Comparison of ENCODE assay signal across 9 mouse cellular contexts in genomic region chr17:31541460-31541831, GRCm38 (mm10). TPM values are rescaled to one million over a fixed set of nuclear protein-coding genes. Genes with fewer than 3 reads are reported as not detected.
DNase-seq lines count a peak whose midpoint lies in the region; ATAC-seq and TF ChIP-seq lines count a peak whose summit lies in the region.
"Had no signal": no experiment of that assay in that cellular context is flagged by ENCODE, and none has a peak within 500 bp of the region (broad histone marks: within the 10 kb centered on the region; RNA-seq: fewer than 3 reads in every experiment).

No protein-coding gene starts in this region.

- H3K9ac ChIP-seq in forebrain, embryonic 12.5 days = no peak overlapping the region
- H3K9ac ChIP-seq in forebrain, embryonic 11.5 days (ENCODE audit: low read length) = no peak overlapping the region

- peaks cover 18% of the 10 kb centered on the region for H3K4me1 ChIP-seq in forebrain, embryonic 12.5 days
- H3K4me1 ChIP-seq in forebrain, embryonic 11.5 days (replicated peaks; ENCODE audit: control insufficient read depth, insufficient read depth, low read length) = no peaks in the 10 kb centered on the region; the same call in 1 of the 2 replicates

- DNase-seq in forebrain, embryonic 11.5 days (ENCODE audit: low spot score) = no peak
- DNase-seq in NIH3T3 (ENCODE audit: low read depth) = peak; percentile 74
- DNase-seq in gastrocnemius, adult 2 months = peak; percentile 62
- DNase-seq in kidney, postnatal 4 days = peak; percentile 43 to 54
- DNase-seq in ovary, postnatal 10 days (ENCODE audit: low spot score) = no peak
- DNase-seq in left cerebral cortex, adult 2 months (ENCODE audit: extremely low spot score in 1 of 2, low spot score in 2 of 2) = no peak
- DNase-seq: cerebellum, postnatal 36 days had no signal

- 39% methylated on average over 6 of the region's 6 CpGs for WGBS in forebrain, embryonic 12.5 days
- WGBS in forebrain, embryonic 11.5 days = 59% methylated on average over 6 of the region's 6 CpGs

- H3K4me3 ChIP-seq in forebrain, embryonic 12.5 days (replicated peaks) = no peak overlapping the region
- H3K4me3 ChIP-seq in forebrain, embryonic 11.5 days (ENCODE audit: low read depth, low read length) = no peak overlapping the region
- H3K4me3 ChIP-seq in gastrocnemius, adult 2 months = no peak overlapping the region
- no peak overlapping the region for H3K4me3 ChIP-seq in left cerebral cortex, adult 2 months

- H3K27ac ChIP-seq in forebrain, embryonic 12.5 days = peak overlapping the region; percentile 56; the same call in 1 of the 2 replicates
- no peak overlapping the region for H3K27ac ChIP-seq in forebrain, embryonic 11.5 days (ENCODE audit: low read depth, low read length)
- peak overlapping the region; percentile 51 for H3K27ac ChIP-seq in gastrocnemius, adult 2 months
- no peak overlapping the region for H3K27ac ChIP-seq in left cerebral cortex, adult 2 months

- H3K9me3 ChIP-seq in forebrain, embryonic 12.5 days = 0 out of 2 replicates have a peak, but pooled peaks cover 1% of the 10 kb centered on the region
- H3K9me3 ChIP-seq in forebrain, embryonic 11.5 days (ENCODE audit: control insufficient read depth, low read length) = no peaks in the 10 kb centered on the region

- no peak for ATAC-seq in forebrain, embryonic 12.5 days (ENCODE audit: low FRiP score)
- no peak for ATAC-seq in forebrain, embryonic 11.5 days (replicated peaks; ENCODE audit: low FRiP score)
- no peak for ATAC-seq in megakaryocyte-erythroid progenitor cell, adult 5-6 weeks (replicated peaks; ENCODE audit: low FRiP score, low TSS enrichment, poor library complexity, severe bottlenecking)

- H3K36me3 ChIP-seq in forebrain, embryonic 12.5 days (replicated peaks) = no peaks in the 10 kb centered on the region
- H3K36me3 ChIP-seq in forebrain, embryonic 11.5 days (ENCODE audit: control insufficient read depth, insufficient read depth, low read length) = no peaks in the 10 kb centered on the region

- no peak overlapping the region for H3K4me2 ChIP-seq in forebrain, embryonic 12.5 days
- H3K4me2 ChIP-seq in forebrain, embryonic 11.5 days (ENCODE audit: low read depth, low read length, severe bottlenecking) = no peak overlapping the region

- no peaks in the 10 kb centered on the region for H3K27me3 ChIP-seq in forebrain, embryonic 12.5 days
- no peaks in the 10 kb centered on the region for H3K27me3 ChIP-seq in forebrain, embryonic 11.5 days (ENCODE audit: control insufficient read depth, insufficient read depth, low read length)

- TF ChIP-seq CTCF in gastrocnemius, adult 2 months (IDR thresholded peaks at IDR 0.05) = no peak
- no peak for TF ChIP-seq CTCF in left cerebral cortex, adult 2 months (IDR thresholded peaks at IDR 0.05)

- intact Hi-C loops in gastrocnemius, adult 2 months (cut with DNase I) = no loop called here
- intact Hi-C loops in left cerebral cortex, adult 2 months (cut with DNase I) = no loop called here

RNA-seq across cellular contexts. Expression of gene Ndufv3, which starts 21.5 kb away (rescaled TPM):
- 248 TPM in 2 replicates for polyA plus RNA-seq in forebrain, embryonic 12.5 days (2016; fragmentation: Nextera tagmentation; extraction: Ambion mirVana)
- 225 and 246 TPM in 2 replicates for polyA plus RNA-seq in forebrain, embryonic 11.5 days (2014; fragmentation: Nextera tagmentation; extraction: Ambion mirVana)
- 100 to 1,000 TPM; 451 to 524 TPM for total RNA-seq in gastrocnemius, adult 2 months (2021)
- 142 and 209 TPM in 2 replicates for total RNA-seq in megakaryocyte-erythroid progenitor cell, adult 5-6 weeks (2014; fragmentation: Nextera tagmentation)
- total RNA-seq in megakaryocyte-erythroid progenitor cell, adult 5-6 weeks (2017) = 217 and 233 TPM in 2 replicates
- 100 to 1,000 TPM; 222 to 229 TPM for total RNA-seq in left cerebral cortex, adult 2 months (2021)

RNA-seq across cellular contexts. Expression of gene Wdr4, which starts 21.7 kb away (rescaled TPM):
- 43.2 and 45.6 TPM in 2 replicates for polyA plus RNA-seq in forebrain, embryonic 12.5 days (2016; fragmentation: Nextera tagmentation; extraction: Ambion mirVana)
- polyA plus RNA-seq in forebrain, embryonic 11.5 days (2014; fragmentation: Nextera tagmentation; extraction: Ambion mirVana) = 48.9 and 49.3 TPM in 2 replicates
- 1 to 10 TPM; 4.3 to 7.7 TPM for total RNA-seq in gastrocnemius, adult 2 months (2021)
- total RNA-seq in megakaryocyte-erythroid progenitor cell, adult 5-6 weeks (2014; fragmentation: Nextera tagmentation) = 38.3 and 47.6 TPM in 2 replicates
- 18.1 and 62.9 TPM in 2 replicates for total RNA-seq in megakaryocyte-erythroid progenitor cell, adult 5-6 weeks (2017)
- total RNA-seq in left cerebral cortex, adult 2 months (2021) = 10 to 100 TPM; 26.4 to 27.7 TPM

RNA-seq across cellular contexts. Expression of gene Pknox1, which starts 23.1 kb away (rescaled TPM):
- 30.6 and 31.3 TPM in 2 replicates for polyA plus RNA-seq in forebrain, embryonic 12.5 days (2016; fragmentation: Nextera tagmentation; extraction: Ambion mirVana)
- 29.8 and 31.1 TPM in 2 replicates for polyA plus RNA-seq in forebrain, embryonic 11.5 days (2014; fragmentation: Nextera tagmentation; extraction: Ambion mirVana)
- total RNA-seq in gastrocnemius, adult 2 months (2021) = 1 to 10 TPM; 7.0 to 7.1 TPM
- total RNA-seq in megakaryocyte-erythroid progenitor cell, adult 5-6 weeks (2014; fragmentation: Nextera tagmentation) = 18.5 and 35.2 TPM in 2 replicates
- total RNA-seq in megakaryocyte-erythroid progenitor cell, adult 5-6 weeks (2017) = 15.8 and 18.2 TPM in 2 replicates
- 10 to 100 TPM; 14.3 to 16.2 TPM for total RNA-seq in left cerebral cortex, adult 2 months (2021)

Comparison
In these comparisons a context has a peak if more than half of its experiments do, and no peak if none do; other contexts are left out.
1. H3K27ac ChIP-seq: peak in forebrain, embryonic 12.5 days (single experiment) and gastrocnemius, adult 2 months (single experiment); none in forebrain, embryonic 11.5 days (single experiment) and left cerebral cortex, adult 2 months (single experiment).
2. DNase-seq: peak in NIH3T3 (single experiment), gastrocnemius, adult 2 months (single experiment) and kidney, postnatal 4 days (2 of 2); none in forebrain, embryonic 11.5 days (single experiment), ovary, postnatal 10 days (single experiment) and left cerebral cortex, adult 2 months (0 of 2).